Mouse (Mus musculus) thymus, adult 2 months (tissue): ENCODE measurements at regions not wholly inside any gene's neighbourhood (a gene's known extent, or its start where the extent isn't known, plus 50 kb on each side); places are given as distances from the start of the nearest gene placed in this dataset.

Source experiments
- CTCF ChIP-seq: fragments of 200-500 bp; IDR thresholded peaks from 2 replicates; pipeline ENCODE4 v1.5.1; 2012; ENCODE audit warnings: mild to moderate bottlenecking, control low read depth, low read length, moderate library complexity, borderline replicate concordance; ENCODE audit not compliant: control insufficient read depth, poor library complexity, insufficient read depth; ENCODE audit errors: extremely low read depth
- POLR2A ChIP-seq: fragments of 200-500 bp; IDR thresholded peaks from 2 replicates; pipeline ENCODE4 v1.6.1; 2012; ENCODE audit warnings: mild to moderate bottlenecking, low read length, control low read depth, moderate library complexity; ENCODE audit not compliant: control insufficient read depth, poor library complexity, insufficient read depth; ENCODE audit errors: extremely low read depth

DNA sequence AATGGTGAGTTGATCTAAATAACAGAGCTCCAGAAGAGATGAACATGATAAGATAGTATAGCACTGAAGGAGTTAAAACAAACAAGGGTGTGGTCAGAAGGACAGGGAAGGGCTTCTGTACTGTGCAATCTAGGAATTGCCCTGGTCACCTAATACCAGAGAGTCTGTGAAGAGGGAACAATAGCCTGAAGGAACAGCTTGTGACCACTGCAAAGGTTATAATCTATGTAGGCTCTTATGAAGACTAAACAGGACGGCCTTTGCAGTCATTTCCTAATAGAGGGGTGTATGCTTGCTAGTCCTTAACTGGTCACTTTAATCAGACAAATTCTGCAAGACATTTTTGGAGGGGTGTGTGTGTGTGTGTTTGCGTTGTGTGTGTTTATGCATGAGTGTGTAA lies 97.5 kb downstream of the Tmem170b start:
- TF ChIP-seq POLR2A (no peak), CTCF (no peak)
